Mouse (Mus musculus) spleen, postnatal 36 days (tissue): Measurements from ENCODE around the gene Mrgpra2a.
"Not testable (repeated sequence)": the region's sequence is repeated elsewhere in the genome, so short reads cannot be mapped to it uniquely, and the experiment has no call there.

ENCODE experiments used
- DNase-seq, 2 experiments: peaks; one replicate each; pipeline ENCODE4 v3.0.0; 2022; ENCODE audit warnings: low spot score in 2 of 2, mixed read lengths in 1 of 2

Gene Mrgpra2a

GRCm38 (mm10) chr7:47452015-47452414, at the start of gene Mrgpra2a:
Gene Mrgpra2a, minus strand, starts transcription at chr7:47452139.
- DNase-seq: not testable (repeated sequence)

GRCm38 (mm10) chr7:47491266-47491665, 39.3 kb upstream of the Mrgpra2a start:
- not testable (repeated sequence) for DNase-seq

GRCm38 (mm10) chr7:47489438-47489837, 37.5 kb upstream of the Mrgpra2a start:
- DNase-seq: not testable (repeated sequence)

GRCm38 (mm10) chr7:47483181-47483580, 31.2 kb upstream of the Mrgpra2a start:
- DNase-seq: not testable (repeated sequence)

GRCm38 (mm10) chr7:47473904-47474303, 22.0 kb upstream of the Mrgpra2a start:
- DNase-seq: not testable (repeated sequence)

GRCm38 (mm10) chr7:47465278-47465981, 13.5 kb upstream of the Mrgpra2a start:
- DNase-seq: not testable (repeated sequence)

GRCm38 (mm10) chr7:47445729-47446128, 6.2 kb downstream of the Mrgpra2a start:
- DNase-seq: not testable (repeated sequence)

- DNase-seq: not testable (repeated sequence)
These were observed 15.5 kb downstream of the Mrgpra2a start for GRCm38 (mm10) chr7:47436463-47436862.

- not testable (repeated sequence) for DNase-seq
These were observed 24.0 kb downstream of the Mrgpra2a start for GRCm38 (mm10) chr7:47427815-47428508.

GRCm38 (mm10) chr7:47410602-47411001, 41.3 kb downstream of the Mrgpra2a start:
- DNase-seq: no peak

GRCm38 (mm10) chr7:47409545-47409944, 42.4 kb downstream of the Mrgpra2a start:
- DNase-seq: no peak

GRCm38 (mm10) chr7:47401125-47401524, 50.8 kb downstream of the Mrgpra2a start:
- no peak for DNase-seq
